Mouse (Mus musculus): ENCODE data around the gene Ache.

Ache gene

DNA sequence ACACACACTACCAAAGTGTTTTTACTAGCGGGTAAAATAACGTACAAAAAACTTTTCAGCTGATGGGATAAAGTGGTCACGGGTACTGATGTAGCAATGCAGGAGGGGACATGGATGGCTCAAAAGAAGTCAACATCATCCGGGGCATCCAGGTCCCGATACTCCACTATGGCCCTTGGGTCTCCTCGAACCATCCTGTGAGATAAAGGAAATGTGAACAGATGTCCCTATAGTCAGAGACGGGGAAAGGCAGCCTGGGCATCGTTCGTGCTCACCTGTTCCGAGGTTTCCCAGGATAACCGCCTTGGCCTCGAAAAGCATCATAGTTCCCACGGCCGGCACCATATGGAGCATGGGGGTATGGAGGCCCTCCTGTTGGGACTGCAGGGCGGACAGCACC lies 8.4 kb downstream of the Ache start:
- DNase-seq (ENCODE audit: extremely low read depth, low read depth), result no peak

DNA sequence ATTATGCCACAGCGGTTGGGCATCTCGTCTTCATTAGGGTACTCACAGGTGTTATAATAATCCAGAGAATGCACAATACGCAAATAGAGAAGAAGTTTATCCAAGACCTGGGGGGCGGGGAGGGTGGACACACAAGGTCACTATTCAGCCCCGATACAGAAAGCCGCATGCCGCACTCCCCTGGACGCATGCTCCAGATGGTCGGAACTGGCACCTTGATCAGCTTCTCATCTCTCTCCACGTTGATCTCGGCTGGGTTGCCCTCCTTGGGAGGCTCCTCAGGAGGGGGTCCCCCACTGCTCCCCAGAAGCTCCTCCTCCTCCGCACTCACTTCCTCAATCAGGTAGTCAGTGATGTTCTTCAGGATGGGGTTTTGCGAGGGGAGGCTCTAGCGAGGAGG lies 9.8 kb downstream of the Ache start:
- DNase-seq (ENCODE audit: extremely low read depth, low read depth), result no peak

DNA sequence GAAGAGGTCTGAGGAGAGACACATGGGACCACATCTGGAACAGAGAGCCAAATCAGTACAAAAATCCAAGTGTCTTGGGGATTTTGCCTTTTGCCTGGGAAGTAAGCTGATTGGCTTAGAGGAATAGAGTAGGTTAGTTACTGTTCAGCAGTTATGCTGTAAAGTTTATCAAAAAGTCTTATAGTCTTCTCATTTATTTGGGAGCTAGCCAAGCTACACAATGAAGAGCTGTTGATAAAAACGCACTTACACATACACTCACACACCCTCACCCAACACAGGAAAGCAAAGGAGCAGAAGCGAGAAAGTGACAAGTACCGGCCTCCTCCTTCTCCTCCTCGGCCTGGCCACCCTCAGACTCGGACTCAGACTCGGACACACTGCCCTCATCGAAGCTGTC lies 11.9 kb downstream of the Ache start:
- DNase-seq (ENCODE audit: extremely low read depth, low read depth), result no peak

DNA sequence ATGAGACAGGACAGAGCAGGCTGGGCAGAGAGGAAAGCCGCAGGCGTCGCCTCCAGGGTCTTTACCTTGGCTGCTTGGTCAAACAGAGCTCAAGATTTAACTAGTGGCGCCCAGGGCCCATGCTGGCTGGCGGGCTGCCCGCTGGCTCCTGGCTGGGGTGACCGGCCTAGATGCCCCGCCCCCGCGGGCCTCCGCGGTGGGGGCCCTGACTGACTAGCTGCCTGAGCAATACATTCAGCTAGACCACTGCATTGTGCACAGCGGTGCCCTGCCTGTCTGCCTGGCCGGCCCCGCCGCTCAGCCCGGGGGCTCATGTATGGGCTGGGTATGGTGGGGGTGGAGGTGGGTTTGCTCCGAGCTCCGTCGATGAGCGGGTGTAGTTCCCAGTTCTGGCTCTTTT lies 13.9 kb downstream of the Ache start:
- no peak for DNase-seq (ENCODE audit: extremely low read depth, low read depth)

DNA sequence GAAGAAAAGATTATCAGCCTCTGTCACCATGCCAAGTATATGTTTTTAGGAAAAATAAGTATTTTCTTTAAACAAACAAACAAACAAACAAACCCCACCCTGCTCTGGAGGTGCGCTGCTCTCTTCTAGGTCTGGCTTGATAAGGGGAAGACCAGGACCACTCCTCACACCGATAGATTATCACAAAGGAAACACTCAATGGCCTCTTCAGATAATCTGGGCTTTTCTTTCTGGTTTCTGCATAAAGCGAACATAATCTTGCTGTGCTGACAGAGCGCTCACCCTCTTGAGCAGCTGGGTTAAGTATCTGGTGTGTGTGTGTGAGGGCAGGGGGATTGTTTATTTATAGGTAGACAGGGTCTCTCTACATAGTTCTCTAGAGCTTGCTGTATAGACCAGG lies 16.3 kb downstream of the Ache start:
- no peak for DNase-seq (ENCODE audit: extremely low read depth, low read depth)

DNA sequence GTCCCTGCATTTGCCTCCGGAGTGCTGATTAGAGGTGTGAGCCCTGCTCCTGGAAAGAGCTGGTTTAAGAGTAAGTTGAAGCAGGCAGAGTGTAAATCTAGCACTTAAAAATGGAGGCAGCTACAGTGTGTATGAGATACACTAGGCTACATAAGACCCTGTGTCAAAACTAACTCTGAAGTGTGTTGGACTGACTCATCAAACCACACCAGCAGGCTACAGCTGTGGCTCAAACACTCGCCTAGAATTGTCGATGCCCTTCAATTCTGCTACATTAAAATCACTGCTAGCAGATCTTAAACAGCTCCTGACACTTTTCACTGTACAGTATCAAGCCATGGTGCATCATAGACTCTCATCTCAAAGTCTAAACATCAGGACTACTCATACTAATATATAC lies 16.8 kb downstream of the Ache start:
- DNase-seq (ENCODE audit: extremely low read depth, low read depth), result no peak

DNA sequence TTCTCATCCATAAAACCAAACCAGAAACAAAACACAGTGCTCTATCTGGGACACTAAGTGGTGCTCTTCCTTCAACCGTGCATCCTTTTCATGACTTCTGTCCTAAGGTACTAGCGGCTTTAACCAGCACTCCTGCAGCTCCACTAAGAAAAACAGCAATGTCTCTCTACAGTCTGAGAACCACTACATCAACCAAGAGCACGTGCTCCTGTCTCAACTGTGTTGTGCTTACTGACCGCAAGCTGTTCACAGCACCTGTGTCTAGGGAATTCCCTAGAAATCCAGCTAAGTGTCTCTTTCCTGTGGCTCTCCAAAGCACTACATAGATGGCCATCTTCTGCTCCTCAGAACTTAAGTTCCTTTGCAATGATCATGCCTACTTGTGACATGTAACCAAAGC lies 17.5 kb downstream of the Ache start:
- DNase-seq (ENCODE audit: extremely low read depth, low read depth), result no peak

DNA sequence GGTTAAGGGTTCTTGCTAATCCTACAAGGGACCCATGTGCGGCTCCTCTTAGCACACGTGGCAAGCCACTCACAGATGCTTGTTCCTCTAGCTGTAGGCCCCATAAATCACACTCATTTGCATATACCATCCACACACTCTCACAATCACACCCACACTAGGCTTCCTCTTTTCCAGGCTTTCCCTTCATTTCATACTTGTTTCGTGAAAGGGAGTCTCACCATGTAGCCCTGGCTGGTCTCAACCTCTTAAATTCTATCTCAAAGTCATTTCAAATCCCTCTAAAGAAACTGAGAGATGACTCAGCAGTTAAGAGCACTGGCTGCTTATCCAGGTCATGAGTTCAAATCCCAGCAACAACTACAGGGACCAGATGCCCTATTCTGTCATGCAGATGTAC lies 18.5 kb downstream of the Ache start:
- no peak for DNase-seq (ENCODE audit: extremely low read depth, low read depth)

DNA sequence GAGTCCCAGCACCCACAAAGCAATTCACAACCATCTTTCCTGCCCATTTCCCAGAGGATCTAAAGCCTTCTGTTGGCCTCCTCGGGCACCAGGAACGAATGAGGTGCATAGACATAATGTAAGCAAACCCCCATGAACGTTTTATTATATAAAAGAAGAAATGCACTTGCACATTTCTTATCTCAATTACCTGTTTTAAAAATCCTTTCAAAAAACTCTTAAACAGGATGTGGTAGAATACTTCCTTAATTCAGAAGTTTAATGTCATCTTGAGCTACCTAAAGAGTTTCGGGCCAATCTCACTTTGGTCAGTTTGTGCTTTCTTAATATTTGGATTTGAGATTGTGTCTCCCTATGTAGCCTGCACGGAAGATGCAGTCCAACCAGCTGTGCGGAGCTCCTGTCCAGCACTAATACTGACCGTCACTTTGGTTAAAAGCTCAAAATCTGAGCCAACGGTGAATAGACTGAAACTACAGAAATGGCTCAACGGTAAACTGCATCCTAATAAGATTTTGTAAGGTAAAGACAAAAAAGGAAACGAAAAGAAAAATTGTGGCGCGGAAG lies 19.2 kb downstream of the Ache start:
- DNase-seq (ENCODE audit: extremely low read depth, low read depth), result no peak

DNA sequence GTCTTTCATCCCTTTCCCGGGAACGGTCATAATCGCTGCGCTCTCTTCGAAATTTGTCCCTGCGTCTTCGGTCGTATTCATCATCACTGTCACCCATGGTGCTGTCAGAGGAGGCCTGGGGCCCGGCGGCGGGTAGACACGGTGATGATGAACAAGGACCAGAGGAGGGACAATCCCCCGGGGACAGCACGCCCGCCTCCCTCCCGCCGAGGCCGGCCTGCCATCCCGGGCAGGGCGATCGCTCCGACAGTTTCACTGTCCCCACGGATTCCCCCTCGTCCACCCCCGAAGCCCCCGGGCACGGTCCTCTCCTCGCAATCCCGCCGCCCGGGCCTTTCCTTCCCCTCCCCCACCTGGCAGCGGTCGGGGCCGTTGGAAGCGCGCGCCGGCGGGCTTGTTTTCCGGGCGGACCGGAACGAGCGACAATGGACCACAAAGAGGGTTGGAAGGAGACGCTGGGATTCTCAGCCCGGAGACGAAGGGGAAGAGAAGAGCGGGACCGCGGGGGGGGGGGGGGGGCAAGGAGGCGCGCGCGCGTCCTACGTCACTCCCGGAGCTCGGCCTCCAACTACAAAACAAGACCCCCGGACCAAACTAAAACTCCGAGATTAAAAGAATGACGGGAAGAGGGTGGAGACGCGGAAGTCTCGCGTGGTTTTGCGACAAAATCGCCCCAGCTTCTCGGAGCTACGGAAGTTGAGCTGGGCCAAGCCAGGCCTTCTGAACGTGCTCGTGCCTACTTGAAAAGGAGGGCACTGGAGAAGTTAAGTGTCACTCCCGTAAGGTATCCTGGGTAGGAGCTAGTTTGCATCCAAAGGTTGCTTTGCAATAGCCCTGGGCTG lies 20.0 kb downstream of the Ache start, which contains the start of gene Srrt:
Gene Srrt, minus strand, starts transcription at position 604 of the 842 bp plus-strand sequence.
- peak; percentile 97 for DNase-seq (ENCODE audit: extremely low read depth, low read depth)

DNA sequence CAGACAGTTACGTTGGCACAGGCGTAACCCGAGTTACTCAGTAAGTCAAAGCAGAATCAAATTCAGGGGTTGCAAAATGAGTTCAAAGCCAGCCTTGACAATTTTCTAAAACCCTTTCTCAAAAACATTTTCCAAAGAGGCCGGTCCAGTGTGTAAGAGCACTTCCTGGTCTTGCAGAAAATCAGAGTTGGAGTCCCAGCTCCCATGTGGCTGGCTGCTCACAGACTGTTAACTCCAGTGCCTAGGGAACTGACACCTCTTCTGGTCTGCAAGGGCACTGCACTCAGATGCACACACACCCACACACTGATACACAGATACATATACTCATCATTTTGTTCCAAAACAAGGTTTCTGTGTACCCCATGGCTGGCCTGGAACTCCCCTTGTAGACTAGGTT lies 21.0 kb downstream of the Ache start:
- no peak for DNase-seq (ENCODE audit: extremely low read depth, low read depth)

DNA sequence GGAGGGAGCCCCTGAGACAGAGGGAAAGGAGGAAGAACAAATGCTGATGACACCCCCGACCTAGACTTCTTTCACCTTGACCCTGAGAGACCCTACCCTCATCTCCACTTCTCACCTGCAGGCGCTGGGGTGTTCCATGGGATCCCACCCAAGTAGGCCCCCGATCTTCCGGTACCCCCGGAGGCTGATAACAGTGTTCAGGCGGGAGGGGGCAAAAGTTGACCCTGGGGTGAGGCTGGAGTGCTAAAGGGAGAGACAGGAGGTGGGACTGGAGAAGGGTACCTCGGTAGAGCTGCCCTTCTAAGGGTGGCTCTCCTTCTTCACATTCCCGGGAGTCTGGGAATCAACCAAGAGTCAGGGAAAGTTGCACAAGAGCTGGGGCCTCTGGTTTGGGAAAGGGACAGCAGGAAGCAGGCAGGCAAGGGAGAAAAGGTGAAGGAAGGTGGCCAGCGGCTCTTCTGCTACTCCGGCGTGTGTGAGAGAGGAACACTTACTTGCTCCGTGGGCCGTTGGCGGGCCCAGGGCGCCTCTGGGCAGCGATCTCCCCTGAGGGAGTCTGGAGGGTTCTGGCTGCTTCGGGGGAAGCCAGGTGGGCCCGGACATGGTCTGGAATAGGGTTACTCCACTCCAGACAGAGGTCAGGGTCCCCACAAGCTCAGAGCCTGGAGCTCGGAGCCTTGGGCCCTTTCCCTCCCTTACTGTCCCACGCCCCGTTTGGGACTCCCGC lies 26.3 kb downstream of the Ache start:
- DNase-seq (ENCODE audit: extremely low read depth, low read depth), result no peak

DNA sequence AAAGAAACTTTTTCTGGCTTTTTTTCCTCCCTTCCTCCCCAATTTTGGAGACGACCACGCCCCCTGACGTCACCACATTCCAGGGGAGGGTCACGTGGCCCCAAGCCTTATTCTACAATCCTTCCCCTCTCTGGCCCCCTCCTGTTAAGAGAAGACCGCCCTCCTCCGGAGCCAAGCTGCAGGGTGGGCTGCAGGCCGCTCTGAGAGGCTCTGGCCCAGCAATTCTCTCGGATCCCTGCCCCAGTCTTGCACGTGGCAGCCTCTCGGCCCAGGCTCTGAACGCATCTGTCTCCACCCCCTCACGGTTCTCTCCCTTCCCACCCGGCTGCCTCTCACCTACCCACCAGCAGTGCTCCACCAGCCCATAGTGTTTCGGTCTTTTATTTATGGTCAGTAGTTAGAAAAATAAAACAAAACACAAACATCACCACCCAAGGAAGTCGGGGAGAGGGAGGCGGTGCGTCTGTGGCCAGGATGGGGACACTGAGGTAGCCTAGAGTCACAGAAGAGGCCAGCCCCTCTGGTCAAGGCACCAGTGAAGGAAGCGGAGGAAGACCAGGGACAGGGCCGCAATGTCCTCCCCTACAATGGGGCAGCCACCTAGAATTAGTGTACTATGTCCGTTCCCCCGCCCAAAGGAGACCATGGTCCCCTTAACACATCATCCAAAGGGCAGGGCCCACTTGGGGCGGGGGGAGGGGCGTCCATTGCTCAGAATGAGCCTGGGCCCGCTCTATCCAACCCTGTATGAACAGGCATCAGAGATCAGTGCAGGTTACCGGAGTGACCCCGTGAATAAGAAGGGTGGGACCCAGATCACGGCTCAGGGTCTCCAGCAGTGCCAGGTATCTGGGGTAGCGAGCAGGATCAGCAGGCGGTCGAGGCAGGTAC lies 27.1 kb downstream of the Ache start, which contains the start of gene Trip6:
Gene Trip6, minus strand, starts transcription at position 212 of the 891 bp plus-strand sequence.
- no peak for DNase-seq (ENCODE audit: extremely low read depth, low read depth)

DNA sequence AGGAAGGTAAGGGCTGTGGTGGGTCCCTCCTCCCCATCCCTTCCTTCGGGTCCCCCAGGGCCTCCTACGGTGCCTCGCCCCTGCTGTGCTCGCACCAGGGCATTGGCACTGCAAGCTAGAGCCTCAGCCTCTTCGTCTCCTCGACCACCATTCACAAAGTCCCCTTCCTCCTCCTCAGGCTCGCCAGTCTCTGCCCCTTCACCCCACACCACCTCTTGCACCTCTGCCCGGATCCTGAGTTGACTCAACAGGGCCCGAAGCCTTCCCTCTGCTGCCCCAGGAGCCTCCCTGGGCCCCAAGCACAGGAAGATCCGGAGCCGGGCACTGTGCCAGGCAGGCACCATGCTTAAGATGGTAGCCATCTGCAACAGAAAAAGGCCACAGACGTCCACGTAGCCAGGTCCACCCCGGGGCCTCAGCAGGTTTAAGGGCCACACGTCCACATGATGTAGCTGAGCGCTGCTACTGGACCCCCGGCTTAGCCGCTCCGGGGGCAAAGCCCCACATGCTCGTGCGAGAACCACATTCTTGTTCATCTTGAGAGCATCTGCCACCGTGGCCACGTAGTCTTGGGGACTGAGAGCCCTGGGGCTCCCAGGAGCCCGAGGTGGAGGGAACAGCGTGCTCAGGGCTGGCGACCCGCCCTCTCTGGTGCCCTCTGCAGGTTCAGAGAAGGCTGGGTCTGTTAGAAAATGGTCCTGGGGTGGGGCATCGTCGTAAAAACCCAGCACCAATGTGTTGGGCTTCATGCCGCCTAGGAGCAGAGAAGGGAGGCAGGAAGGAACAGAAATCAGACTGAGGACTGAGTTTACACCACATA lies 28.0 kb downstream of the Ache start:
- no peak for DNase-seq (ENCODE audit: extremely low read depth, low read depth)

DNA sequence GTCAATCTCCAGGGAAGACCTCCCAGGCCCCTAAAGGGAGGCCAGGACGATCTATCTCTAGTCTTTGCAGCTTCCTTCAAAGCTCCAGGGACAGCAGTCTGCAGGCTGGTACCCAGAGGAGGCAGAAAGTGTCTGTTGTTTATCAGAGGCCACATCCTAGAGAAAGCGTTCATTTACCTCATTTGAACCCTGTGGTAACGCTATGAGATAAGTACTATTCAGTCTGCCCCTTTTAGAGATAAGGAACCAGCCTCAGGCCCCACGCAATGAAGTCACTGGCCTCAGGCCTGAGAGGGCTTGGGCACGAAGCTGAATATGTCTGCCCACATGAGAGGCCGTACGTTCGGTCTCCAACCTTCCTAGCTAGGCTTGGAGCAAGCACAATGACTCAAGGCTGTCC lies 30.0 kb downstream of the Ache start:
- DNase-seq (ENCODE audit: extremely low read depth, low read depth), result no peak

DNA sequence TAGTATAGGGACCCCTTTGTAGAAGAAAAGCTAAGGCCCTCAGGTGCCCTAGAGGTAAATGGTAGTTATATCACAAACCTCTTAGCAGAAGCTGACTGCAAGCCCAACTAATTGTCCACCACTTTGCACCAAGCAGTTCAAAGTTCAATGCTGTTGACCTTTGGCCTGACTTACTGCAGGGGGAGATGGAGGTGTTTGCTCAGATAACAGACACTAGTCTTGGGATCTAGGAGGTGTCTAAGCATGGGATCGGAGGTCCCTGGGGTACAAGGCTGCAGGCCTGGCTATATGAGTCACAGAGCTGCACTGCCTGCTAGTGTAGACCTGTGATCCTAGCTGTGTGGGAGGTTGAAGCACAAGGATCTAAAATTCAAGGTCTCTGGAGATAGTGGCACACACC lies 31.3 kb downstream of the Ache start:
- DNase-seq (ENCODE audit: extremely low read depth, low read depth), result no peak

DNA sequence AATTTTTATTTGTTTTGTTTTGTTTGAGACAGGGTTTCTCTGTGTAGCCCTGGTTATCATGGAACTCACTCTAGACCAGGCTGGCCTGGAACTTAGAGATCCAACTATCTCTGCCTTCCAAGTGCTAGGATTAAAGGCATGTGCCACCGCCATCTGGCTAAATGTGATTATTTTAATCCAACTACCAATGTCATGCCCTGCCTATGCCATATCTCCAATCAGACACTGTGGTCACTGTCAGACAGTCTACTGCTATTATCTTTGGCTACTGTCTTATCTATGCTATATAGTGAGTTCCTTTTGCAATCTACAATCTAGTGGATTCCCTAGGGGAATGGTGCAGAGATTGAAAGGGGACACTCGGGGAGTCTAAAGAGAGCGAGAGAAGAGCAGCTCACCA lies 33.7 kb downstream of the Ache start:
- no peak for DNase-seq (ENCODE audit: extremely low read depth, low read depth)

DNA sequence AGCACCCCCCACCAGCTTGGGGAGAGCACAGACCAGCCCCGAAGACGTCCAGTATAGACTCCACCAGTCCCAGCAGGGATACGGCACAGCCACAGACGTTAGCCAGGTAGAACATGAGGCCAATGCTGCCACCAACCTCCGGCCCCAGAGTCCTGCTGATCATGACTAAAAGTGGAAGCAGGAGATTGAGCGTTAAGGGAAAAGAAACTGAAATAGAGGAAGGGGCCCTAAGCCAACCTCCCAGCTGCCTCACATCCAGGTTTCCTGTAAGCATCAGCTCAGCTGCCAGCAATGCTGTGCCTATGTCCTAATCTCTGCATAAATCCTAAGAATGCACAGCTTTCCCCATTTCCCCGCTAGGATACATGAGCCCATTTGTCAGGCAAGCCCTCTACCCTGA lies 43.6 kb downstream of the Ache start:
- no peak for DNase-seq (ENCODE audit: extremely low read depth, low read depth)

DNA sequence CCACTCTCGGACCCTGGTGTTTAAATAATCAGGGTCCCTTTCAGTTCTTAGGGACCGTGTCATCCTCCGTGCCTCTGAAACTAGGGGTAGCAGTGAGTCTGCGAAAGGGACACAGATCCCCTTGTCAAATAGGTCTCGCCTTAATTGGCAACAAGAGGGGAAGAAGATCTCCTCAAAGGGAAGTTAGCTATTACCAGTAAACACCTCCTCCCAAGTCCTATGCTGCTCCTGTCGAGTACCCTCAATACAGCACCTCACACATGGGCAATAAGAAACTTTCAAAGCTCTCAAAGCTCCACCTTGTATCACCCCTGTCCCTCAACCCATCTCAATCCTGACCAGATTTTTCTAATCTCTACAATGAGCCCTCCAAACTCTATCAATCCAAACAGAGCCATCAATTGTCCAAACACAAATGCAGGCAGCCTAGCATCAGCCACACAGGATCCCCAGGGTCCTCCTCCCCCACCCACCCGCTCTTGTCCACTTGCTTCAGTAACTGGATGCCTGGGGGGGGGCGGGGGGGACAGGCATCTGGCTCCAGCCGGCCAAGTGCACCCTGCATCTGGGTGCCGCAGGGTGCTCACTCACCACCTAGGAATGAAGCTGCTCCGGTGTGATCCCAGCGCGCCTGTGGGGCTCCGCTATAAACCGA lies 45.7 kb downstream of the Ache start:
- DNase-seq (ENCODE audit: extremely low read depth, low read depth), result peak; percentile 21
